Mouse (Mus musculus) small intestine, adult 10 weeks (tissue): Measurements from ENCODE around the gene Evi2. TPM values are rescaled to one million over a fixed set of nuclear protein-coding genes. Genes with fewer than 3 reads are reported as not detected.

ENCODE experiments used
- polyA plus RNA-seq: library from polyadenylated mRNA; stranded (reverse); fragments of 350-450 nt; fragmentation: Illumina TruSeq; extraction: RNeasy Lipid Tissue Mini Kit (QIAGEN cat#74804); gene quantifications from one replicate; pipeline ENCODE4 v1.2.3, GENCODE M21; 2014; ENCODE audit warnings: low replicate concordance

The Evi2 gene
- polyA plus RNA-seq, result 2.1 TPM

DNA sequence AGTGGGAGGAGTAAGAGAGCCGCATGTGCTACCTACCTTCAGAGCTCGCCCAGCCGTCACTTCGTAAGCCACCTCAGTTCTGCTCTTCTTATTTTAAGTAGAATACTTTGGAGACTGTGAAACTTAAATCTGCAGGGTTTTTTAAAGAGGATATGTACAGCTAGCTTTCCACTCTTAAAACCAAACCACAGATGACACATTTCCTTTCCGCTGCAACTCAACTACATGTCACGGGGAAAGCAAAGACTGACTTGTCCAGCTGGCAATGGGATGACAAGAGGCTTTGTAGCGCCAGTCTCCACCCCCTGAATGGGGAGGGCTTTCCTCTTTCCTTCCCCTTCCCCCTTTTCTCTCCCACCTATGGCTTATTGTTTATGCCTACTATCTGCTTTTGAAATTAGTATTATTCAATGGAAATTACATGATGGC, at the start of gene Evi2, which contains the start of gene Evi2a:
Evi2 (minus strand) TSS at position 257 of the 429 bp plus-strand sequence.
Evi2a (minus strand) TSS at position 277 of the 429 bp plus-strand sequence.

DNA sequence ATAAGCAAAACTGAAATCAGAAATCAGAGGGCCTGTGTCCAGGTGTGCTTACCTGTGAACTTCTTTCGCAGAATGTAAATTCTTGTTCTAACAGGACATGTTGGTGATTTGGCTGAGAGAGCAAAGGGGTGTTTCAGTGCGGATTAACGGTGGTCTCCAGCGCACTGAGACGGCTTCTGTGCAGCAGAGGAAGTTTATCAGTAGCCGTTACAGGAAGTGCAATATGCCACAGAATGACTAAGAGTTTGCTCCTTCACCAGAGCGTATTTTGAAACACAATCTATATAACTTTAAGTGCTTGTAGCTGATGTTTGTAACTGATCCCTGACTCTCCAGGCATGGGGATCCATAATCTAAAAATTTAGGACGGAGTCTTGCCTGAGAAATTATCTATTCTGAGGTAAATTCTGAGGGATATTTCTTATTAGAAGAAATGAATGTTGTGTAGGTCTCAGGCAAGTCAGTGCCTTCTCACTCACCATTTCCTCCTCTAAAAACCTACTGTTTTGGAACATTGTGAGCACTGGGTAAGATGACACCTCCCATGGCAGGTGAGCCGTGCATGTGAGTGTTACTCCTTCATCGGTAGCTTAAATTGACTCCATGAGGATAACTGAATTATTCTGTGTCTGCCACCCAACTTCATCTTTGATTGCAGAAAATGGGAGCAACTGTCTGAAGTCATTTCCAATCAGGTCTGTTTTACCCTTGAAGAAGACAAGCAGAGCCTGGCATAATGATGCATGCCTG, 6.7 kb downstream of the Evi2 start, which contains the start of gene Evi2b:
Evi2b (minus strand) TSS at position 203 of the 750 bp plus-strand sequence.

DNA sequence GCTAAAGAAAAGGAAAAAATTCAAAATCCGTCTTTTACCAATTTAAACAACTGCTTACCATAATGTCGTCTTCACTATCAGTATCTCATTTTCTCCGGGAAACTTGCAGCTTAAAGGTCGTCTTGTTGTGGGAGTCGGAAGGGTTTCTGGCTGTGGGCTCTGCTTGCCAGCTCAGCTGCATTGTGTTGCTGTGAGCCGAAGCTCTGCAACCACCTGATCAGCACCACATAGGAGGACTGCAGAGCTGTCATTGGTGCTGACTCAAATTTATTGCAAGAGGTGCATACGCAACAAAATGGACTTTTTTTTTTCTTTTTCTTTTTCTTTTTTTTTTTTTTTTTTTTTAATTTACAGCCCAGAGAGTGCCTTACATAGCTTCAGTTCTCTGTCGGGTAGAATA, 26.5 kb downstream of the Evi2 start, which contains the start of gene Omg:
Omg (minus strand) TSS at position 240 of the 400 bp plus-strand sequence.

Other genes with a start within 250 kb of the Evi2 start
- not detected for gene Gm9964, start 233.7 kb downstream of the Evi2 start, polyA plus RNA-seq
- gene Nf1, start 190.9 kb downstream of the Evi2 start, polyA plus RNA-seq, result 21.7 TPM
- gene Omg, start 26.5 kb downstream of the Evi2 start, polyA plus RNA-seq, result 0.74 TPM
- 32.0 TPM for gene Evi2b, start 6.8 kb downstream of the Evi2 start, polyA plus RNA-seq
- 18.7 TPM for gene Evi2a, start within 50 bp of the Evi2 start, polyA plus RNA-seq
- 2.5 TPM for gene Rab11fip4, start 60.6 kb upstream of the Evi2 start, polyA plus RNA-seq